Mouse (Mus musculus) neural tube, postnatal 0 days (tissue): Measurements from ENCODE around the gene Smim22. TPM values are rescaled to one million over a fixed set of nuclear protein-coding genes. Genes with fewer than 3 reads are reported as not detected.

Experiments used
- polyA plus RNA-seq: library from polyadenylated mRNA; unstranded; fragments of >200 nt; fragmentation: Nextera tagmentation; extraction: Ambion mirVana; gene quantifications from 2 replicates; pipeline ENCODE4 v1.2.1, GENCODE M21; 2015

Gene Smim22
- polyA plus RNA-seq, result not detected in 2 replicates

GRCm38 (mm10) chr16:5007067-5007466, at the start of gene Smim22:
Smim22 (plus strand) TSS chr16:5007288.

GRCm38 (mm10) chr16:4963797-4964709, 43.0 kb upstream of the Smim22 start, which contains the start of gene Anks3:
Anks3 (minus strand) TSS chr16:4964205.

GRCm38 (mm10) chr16:4997553-4997952, 9.5 kb upstream of the Smim22 start, which contains the start of gene Sept12:
Sept12 (minus strand) TSS chr16:4997852.

GRCm38 (mm10) chr16:5013054-5013838, 6.2 kb downstream of the Smim22 start, which contains the start of gene Rogdi:
Rogdi (minus strand) TSS chr16:5013553.

GRCm38 (mm10) chr16:5049774-5050234, 42.7 kb downstream of the Smim22 start, which contains the start of the genes Glyr1 and Ubn1:
Glyr1 (minus strand) TSS chr16:5049863.
Ubn1 (plus strand) TSS chr16:5050057.

Other genes starting within 250 kb of the Smim22 start
- 144 and 152 TPM in 2 replicates for gene Cdip1, start 217.0 kb upstream of the Smim22 start, polyA plus RNA-seq
- 0.17 and 0.25 TPM in 2 replicates for gene 4930562C15Rik, start 171.9 kb upstream of the Smim22 start, polyA plus RNA-seq
- gene Ubald1, start 127.0 kb upstream of the Smim22 start, polyA plus RNA-seq, result 69.2 and 80.2 TPM in 2 replicates
- 118 and 134 TPM in 2 replicates for gene Mgrn1, start 121.0 kb upstream of the Smim22 start, polyA plus RNA-seq
- gene Nudt16l1, start 68.5 kb upstream of the Smim22 start, polyA plus RNA-seq, result 131 and 133 TPM in 2 replicates
- gene Anks3, start 43.1 kb upstream of the Smim22 start, polyA plus RNA-seq, result 39.5 and 54.6 TPM in 2 replicates
- gene Sept12, start 9.4 kb upstream of the Smim22 start, polyA plus RNA-seq, result not detected in 2 replicates
- 150 and 178 TPM in 2 replicates for gene Rogdi, start 6.3 kb downstream of the Smim22 start, polyA plus RNA-seq
- gene Glyr1, start 42.6 kb downstream of the Smim22 start, polyA plus RNA-seq, result 117 and 125 TPM in 2 replicates
- gene Ubn1, start 42.8 kb downstream of the Smim22 start, polyA plus RNA-seq, result 8.8 and 9.1 TPM in 2 replicates
- gene Ppl, start 125.1 kb downstream of the Smim22 start, polyA plus RNA-seq, result 0.09 and 0.15 TPM in 2 replicates
- 0.25 and 0.27 TPM in 2 replicates for gene Sec14l5, start 139.8 kb downstream of the Smim22 start, polyA plus RNA-seq
- 8.3 and 12.6 TPM in 2 replicates for gene Nagpa, start 196.7 kb downstream of the Smim22 start, polyA plus RNA-seq
- 10.0 and 13.9 TPM in 2 replicates for gene AU021092, start 215.0 kb downstream of the Smim22 start, polyA plus RNA-seq
- gene Alg1, start 226.3 kb downstream of the Smim22 start, polyA plus RNA-seq, result 44.7 and 47.3 TPM in 2 replicates
- gene Eef2kmt, start 248.7 kb downstream of the Smim22 start, polyA plus RNA-seq, result 8.3 and 10.5 TPM in 2 replicates